Mouse (Mus musculus) brain, embryonic 14.5 days (tissue): ENCODE measurements around the gene Ppp1r14d. TPM values are rescaled to one million over a fixed set of nuclear protein-coding genes. Genes with fewer than 3 reads are reported as not detected.

Experiments used
- DNase-seq: peaks from one replicate; pipeline ENCODE4 v3.0.0-alpha.2; 2011; ENCODE audit warnings: low read depth
- CTCF ChIP-seq: fragments of 200-500 bp; IDR thresholded peaks from 2 replicates; pipeline ENCODE4 v1.5.1; 2012; ENCODE audit warnings: inconsistent platforms, mild to moderate bottlenecking, moderate library complexity, borderline replicate concordance; ENCODE audit not compliant: insufficient read depth, insufficient read length; ENCODE audit errors: extremely low read depth
- POLR2A ChIP-seq: fragments of 200-500 bp; IDR thresholded peaks from 2 replicates; pipeline ENCODE4 v1.6.1; 2012; ENCODE audit warnings: mild to moderate bottlenecking, inconsistent platforms, borderline replicate concordance; ENCODE audit not compliant: poor library complexity, insufficient read depth, insufficient read length, severe bottlenecking; ENCODE audit errors: extremely low read depth
- polyA plus RNA-seq: library from polyadenylated mRNA; depleted of rRNA; stranded (reverse); fragments of >200 nt; gene quantifications from 2 replicates; pipeline ENCODE4 v1.2.3, GENCODE M21; 2012; rRNA removed

The Ppp1r14d gene
- polyA plus RNA-seq, 1 experiment: not detected

DNA sequence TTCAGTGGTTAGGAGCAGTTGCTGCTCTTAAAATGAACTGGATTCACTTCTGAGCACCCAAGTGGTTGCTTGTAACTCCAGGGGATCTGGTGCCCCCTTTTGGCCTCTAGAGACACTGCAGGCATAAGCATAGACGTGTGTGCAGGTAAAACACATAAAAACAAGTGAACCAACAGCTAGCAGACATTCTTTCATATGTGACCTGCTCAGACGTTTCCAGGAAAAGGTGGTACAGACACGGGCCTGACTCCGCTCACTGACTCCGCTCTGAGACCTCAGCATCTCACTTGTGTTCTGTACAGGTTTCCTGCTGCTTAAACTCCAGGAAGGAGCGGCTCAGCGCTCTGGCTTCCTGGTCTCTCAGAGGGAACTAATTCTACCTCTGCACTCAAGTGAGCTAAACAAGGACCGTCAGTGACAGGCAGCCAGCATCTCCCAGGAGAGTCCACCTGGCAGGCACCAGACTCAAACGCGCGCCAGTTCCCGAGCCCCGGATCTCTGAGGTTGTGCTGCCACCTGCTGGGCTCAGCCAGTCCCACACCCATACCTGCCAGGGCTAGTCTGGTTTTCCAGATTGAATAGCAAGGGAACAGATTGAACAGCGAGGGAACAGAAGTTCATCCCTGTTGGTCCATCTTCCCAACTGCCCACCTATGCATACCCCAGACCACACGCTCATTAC lies 40.5 kb downstream of the Ppp1r14d start:
- DNase-seq: peak; percentile 85
- TF ChIP-seq POLR2A (no peak), CTCF (peak; percentile 96)

DNA sequence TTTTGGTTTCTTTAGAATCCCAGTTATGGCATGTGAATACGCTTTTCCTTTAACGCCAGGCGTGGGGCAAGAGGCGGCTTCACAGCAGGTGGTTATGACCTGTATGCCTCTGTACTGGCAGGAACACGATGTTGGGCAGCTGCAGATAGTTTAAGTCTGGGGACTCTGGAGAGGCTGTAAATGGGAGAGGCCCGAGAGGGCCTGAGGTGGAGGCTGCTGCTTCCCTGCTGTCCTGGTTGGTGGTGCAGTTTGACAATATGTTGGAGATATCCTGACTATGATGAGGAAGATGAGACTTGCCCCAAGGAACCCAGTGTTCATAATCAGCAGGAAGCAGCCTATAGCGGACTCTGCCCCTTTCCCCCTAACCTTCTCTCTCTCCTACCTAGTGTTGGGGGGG lies 46.8 kb downstream of the Ppp1r14d start:
- no peak for DNase-seq
- TF ChIP-seq CTCF: no peak
- no peak for TF ChIP-seq POLR2A

DNA sequence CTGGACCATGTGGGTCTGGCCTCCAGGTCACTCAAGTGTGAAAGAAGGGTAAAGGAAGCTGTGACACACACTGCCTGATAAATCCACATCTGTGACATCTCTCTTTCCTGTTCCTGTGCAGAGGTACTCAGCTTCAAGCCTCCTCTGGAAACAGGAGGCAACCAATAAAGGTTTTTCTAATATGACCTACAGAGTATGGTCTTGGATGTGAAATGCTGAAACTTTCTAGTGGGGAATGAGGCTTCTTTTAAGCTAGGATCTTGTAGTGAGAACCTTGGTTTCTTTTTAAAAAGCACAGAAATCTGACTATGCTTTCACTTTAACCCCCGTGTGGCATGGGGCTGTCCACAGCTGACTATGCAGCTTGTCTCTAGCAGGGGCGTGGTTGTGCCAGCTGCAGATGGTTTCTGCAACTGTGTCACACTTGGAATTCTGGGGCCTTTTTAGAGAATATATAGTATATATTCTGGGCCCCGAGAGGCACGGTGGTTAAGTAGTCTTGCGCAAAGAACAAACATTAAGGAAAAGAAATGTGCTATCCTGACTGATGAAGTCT lies 52.2 kb downstream of the Ppp1r14d start:
- DNase-seq: no peak
- TF ChIP-seq POLR2A (no peak), CTCF (no peak)

DNA sequence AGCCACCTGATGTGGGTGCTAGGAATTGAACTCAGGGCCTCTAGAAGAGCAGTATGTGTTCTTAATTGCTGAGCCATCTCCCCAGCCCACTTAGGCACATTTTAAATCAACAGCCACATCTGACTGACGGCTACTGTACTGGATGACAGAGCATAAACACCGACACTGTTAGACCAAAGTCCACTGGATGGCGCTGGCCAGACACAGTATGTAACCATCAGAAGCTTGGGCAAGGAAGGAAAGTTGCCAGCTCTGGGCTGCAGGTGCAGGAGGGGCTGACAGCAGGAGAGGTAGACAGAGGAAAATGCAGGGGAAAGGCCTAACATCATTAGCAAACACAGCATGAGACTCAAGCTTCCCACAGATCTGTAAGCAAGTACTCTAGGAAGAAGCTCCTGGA lies 52.9 kb downstream of the Ppp1r14d start:
- DNase-seq: no peak

DNA sequence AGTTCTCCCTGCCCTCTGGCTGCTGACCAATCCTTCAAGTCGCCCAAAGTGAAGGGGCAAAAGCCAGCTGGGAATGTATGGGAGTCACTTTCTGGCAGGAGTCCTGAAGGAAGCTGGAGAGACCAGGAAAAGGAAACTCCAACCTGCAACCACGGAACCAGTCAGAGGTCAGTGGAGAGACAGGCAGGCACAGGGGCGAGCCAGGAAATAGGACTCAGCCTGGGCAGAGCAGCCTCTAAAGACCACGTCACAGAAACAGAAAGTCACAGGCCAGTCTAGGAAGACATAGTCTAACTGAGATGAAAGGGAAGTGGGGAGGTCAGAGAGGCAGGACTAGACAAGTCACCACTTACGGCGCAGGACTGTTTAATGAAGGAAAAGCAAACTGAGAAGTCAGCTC lies 54.1 kb downstream of the Ppp1r14d start:
- TF ChIP-seq CTCF (no peak), POLR2A (no peak)
- DNase-seq: no peak

More for the DNA sequence above, 52.9 kb downstream of the Ppp1r14d start:
- TF ChIP-seq CTCF (no peak), POLR2A (no peak)

DNA sequence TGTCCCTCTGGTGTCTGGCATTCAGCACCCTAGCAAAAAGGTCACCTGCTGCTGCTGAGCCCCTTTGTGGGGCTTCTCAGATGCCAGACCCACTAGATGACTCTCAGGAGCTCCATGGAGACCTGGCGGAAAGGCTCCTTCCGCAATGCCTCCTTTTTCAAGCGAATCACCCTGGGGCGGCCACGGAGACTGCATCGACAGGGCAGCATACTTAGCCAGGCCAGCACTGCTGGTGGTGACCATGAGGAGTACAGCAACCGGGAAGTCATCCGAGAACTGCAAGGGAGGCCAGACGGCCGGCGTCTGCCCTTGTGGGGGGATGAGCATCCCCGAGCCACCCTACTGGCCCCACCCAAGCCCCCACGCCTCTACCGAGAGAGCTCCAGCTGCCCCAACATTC lies 54.8 kb downstream of the Ppp1r14d start:
- no peak for DNase-seq
- TF ChIP-seq POLR2A: no peak
- no peak for TF ChIP-seq CTCF

DNA sequence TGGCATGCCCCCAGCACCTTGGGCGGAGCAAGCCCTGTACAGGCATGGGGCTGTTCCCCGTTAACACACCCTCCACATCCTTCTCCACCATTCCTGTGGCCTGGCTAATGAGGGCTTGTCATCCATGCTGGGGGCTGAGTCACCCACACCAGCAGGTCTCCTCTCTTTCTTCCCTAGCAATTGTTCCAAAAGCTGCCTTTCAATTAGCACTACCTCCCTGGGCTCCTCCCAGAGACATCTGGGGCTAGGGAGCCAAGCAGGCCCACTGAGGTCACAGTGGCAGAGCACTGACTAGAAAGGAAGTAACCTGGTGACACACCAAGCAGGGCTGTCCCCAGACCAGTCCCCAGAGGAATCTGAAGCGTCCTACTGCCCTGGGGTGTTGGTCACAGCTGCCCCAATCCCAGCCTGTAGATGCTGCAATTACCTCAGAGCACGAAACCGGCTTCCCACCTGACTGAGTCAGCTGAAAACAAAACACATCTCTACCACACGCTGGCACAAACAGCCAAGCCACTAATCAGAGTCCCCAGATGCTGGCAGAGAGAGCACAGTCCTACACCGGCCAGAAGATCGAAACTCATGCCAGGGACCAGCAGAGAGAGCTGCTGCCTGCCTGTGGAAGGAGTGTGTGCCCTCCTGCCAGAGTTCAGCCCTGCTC lies 55.6 kb downstream of the Ppp1r14d start, which contains the start of gene Gm14137:
Gene Gm14137 (plus strand): TSS at position 519 of the 661 bp plus-strand sequence.
- TF ChIP-seq CTCF: no peak
- TF ChIP-seq POLR2A: no peak
- DNase-seq: peak; percentile 35

DNA sequence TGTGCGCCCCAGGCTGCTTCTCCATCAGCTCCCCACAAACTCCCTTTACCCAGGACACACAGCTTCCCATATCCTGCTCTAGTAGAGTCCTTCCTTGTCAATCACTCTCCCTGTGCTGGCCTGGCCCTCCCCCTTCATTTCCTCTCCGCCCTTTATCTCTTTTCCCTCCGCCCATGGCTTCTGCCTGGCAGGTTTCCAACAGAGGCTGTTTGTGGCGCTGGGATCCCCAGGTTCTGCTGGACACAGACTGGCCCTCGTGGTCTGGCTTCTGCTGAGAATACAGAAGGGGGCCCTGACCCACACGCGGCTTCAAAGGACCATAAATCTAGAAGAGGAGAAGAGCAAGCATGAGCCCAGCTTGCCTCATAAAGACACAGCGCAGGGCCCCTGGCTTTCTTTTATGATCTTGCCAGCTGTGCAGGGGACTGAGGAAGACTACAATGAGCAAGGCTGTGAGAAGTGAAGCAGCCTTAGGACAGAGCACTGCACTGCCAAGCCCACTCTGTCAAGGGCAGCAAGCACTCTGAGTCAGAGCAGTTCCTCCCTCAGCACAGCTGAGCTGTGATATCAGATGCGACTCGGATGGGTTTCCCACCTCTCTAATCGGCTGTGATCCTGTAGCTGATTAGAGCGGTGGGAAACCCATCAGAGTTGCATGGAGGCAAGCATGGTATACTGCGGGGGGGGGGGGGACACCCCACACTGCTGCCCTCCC lies 56.7 kb downstream of the Ppp1r14d start:
- TF ChIP-seq CTCF: no peak
- TF ChIP-seq POLR2A: no peak
- DNase-seq: peak; percentile 62

DNA sequence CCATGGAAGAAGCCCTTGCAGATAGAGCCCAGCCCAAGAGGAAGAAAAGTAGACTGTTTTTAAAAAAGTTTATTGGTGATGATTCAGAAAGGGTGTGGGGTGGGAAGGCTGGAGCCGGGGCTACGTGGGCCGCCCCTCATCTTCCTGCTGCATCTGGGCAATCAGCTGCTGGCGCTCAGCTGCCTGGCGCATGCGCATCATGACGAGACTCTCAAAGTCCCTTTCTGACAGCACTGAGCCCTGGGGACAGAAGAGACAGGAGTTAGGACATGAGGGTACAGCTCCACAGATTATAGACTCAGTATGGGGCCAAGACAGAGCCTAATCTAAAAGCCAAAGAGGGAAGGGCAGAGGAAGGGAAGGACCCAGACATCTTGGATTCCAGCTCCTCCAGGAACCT lies 57.3 kb downstream of the Ppp1r14d start:
- DNase-seq: peak; percentile 14
- no peak for TF ChIP-seq CTCF
- no peak for TF ChIP-seq POLR2A

DNA sequence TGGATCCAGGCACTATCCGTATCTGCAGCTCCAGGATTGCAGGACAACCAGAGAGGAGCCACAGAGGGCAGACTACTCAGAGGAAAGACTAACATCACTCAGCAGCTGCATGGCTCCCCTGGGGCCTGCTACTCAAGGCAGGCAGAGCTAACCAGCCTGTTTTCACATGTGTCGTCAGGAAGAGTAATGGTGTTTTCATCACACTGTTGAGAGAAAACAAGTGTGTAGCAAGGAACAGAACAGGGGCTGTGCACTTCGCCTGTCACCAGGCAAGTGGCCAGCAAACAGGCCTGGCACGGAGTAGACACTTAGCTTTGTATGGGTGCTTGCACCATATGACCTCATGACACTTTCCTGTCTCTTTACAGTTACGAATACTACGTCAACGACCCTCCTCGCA lies 58.1 kb downstream of the Ppp1r14d start:
- no peak for DNase-seq
- TF ChIP-seq CTCF (no peak), POLR2A (no peak)

DNA sequence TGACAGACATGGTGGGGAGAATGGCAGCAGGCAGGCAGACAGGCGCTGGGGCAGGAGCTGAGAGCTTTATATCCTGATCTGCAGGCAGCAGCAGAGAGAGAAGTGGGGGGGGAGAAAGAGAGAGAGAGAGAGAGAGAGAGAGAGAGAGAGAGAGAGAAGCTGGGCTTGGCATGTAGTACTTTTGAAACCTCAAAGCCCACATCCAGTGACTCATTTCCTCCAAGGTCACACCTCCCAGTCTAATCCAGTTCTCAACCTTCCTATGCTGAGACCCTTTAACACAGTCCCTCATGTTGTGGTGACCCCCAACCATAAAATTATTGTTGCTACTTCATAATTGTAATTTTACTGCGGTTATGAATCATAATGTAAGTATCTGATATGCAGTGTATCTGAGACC lies 59.4 kb downstream of the Ppp1r14d start:
- no peak for TF ChIP-seq POLR2A
- TF ChIP-seq CTCF: no peak

More for the DNA sequence above, 59.4 kb downstream of the Ppp1r14d start:
- DNase-seq: no peak

Other genes with a start within 250 kb of the Ppp1r14d start
- 20.9 and 23.0 TPM in 2 replicates for gene Ccdc32, start 200.5 kb downstream of the Ppp1r14d start, polyA plus RNA-seq
- gene Rpusd2, start 195.1 kb downstream of the Ppp1r14d start, polyA plus RNA-seq: 8.0 and 8.4 TPM in 2 replicates
- gene Knl1, start 182.8 kb downstream of the Ppp1r14d start, polyA plus RNA-seq: 2.4 and 3.3 TPM in 2 replicates
- gene Rad51, start 117.1 kb downstream of the Ppp1r14d start, polyA plus RNA-seq: 11.9 and 16.4 TPM in 2 replicates
- gene Rmdn3, start 72.9 kb downstream of the Ppp1r14d start, polyA plus RNA-seq: 35.3 and 35.4 TPM in 2 replicates
- 5.3 and 6.3 TPM in 2 replicates for gene Gchfr, start 62.1 kb downstream of the Ppp1r14d start, polyA plus RNA-seq
- 0.03 TPM in 2 replicates for gene Gm14137, start 55.4 kb downstream of the Ppp1r14d start, polyA plus RNA-seq
- 69.2 and 132 TPM in 2 replicates for gene Zfyve19, start 21.3 kb downstream of the Ppp1r14d start, polyA plus RNA-seq
- 25.7 and 32.4 TPM in 2 replicates for gene Dnajc17, start 21.1 kb downstream of the Ppp1r14d start, polyA plus RNA-seq
- 1.5 and 1.6 TPM in 2 replicates for gene Spint1, start 7.5 kb upstream of the Ppp1r14d start, polyA plus RNA-seq
- gene Rhov, start 41.4 kb upstream of the Ppp1r14d start, polyA plus RNA-seq: 9.1 and 13.5 TPM in 2 replicates
- gene Vps18, start 58.8 kb upstream of the Ppp1r14d start, polyA plus RNA-seq: 26.0 and 28.6 TPM in 2 replicates
- gene Dll4, start 95.9 kb upstream of the Ppp1r14d start, polyA plus RNA-seq: 5.9 and 9.0 TPM in 2 replicates
- 5.4 and 6.1 TPM in 2 replicates for gene Chac1, start 121.3 kb upstream of the Ppp1r14d start, polyA plus RNA-seq
- 11.9 and 15.2 TPM in 2 replicates for gene Ino80, start 247.8 kb upstream of the Ppp1r14d start, polyA plus RNA-seq